In genomic region chr5:37073660-37074059, GRCm38 (mm10) we compare ENCODE assay signal across 11 mouse cellular contexts.
"Had no signal": no experiment of that assay in that cellular context is flagged by ENCODE, and none has a peak within 500 bp of the region (broad histone marks: within the 10 kb centered on the region; RNA-seq: fewer than 3 reads in every experiment).

No protein-coding gene starts in this region.

- DNase-seq: lung, adult 18-20 months; lung, embryonic 14.5 days; lung, postnatal 10 days; lung, postnatal 4 days; midbrain, embryonic 14.5 days; right cerebral cortex, postnatal 14 days; thymus, adult 18-20 months; thymus, postnatal 14 days; thymus, postnatal 4 days had no signal

- ATAC-seq: liver, embryonic 12.5 days; midbrain, embryonic 16.5 days had no signal
